9 mouse cellular contexts compared by ENCODE assay signal in the genomic region with DNA sequence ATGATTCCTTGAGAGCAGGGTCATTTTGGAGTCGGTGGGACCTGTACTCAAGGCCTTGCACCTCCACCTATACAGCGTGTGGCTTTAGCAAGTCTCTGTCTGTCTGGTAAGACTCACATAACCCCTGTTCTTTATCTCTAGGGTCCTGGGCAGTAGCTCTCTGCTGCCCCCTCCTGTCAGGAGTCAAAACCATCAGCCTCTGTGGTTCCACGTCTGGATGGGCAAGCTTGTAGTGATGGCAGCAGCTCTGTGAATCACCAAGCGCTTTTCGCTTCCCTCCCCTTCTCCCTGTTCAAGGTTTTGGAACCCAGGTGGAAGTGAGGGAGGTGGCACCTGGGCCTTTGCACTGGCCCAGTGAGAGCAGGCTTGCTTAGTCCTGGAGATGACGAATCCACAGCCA. TPM values are rescaled to one million over a fixed set of nuclear protein-coding genes. Genes with fewer than 3 reads are reported as not detected.
DNase-seq lines count a peak whose midpoint lies in the region; ATAC-seq lines count a peak whose summit lies in the region.
"Had no signal": no experiment of that assay in that cellular context is flagged by ENCODE, and none has a peak within 500 bp of the region (broad histone marks: within the 10 kb centered on the region; RNA-seq: fewer than 3 reads in every experiment).

No protein-coding gene starts in this region.

- H3K27me3 ChIP-seq in intestine, embryonic 16.5 days (replicated peaks; ENCODE audit: control insufficient read depth, insufficient read depth, low read length) = peaks cover 2% of the 10 kb centered on the region
- 0 out of 2 replicates have a peak, but pooled peaks cover 2% of the 10 kb centered on the region for H3K27me3 ChIP-seq in limb, embryonic 11.5 days (ENCODE audit: control insufficient read depth, insufficient read depth, low read length)

- ATAC-seq in CD4-positive, CD25-positive, alpha-beta regulatory T cell, adult 4 months = peak; percentile 77
- ATAC-seq in intestine, embryonic 16.5 days = 0 out of 2 replicates have a peak, but pooled peaks have one; percentile 29
- ATAC-seq in limb, embryonic 11.5 days (ENCODE audit: insufficient number of reproducible peaks, low FRiP score, low TSS enrichment, low read depth) = no peak
- ATAC-seq in monocyte, adult 5-6 weeks (replicated peaks; ENCODE audit: insufficient number of reproducible peaks, low FRiP score, low TSS enrichment, poor library complexity, severe bottlenecking) = peak; percentile 50; the same call in 1 of the 2 replicates

- no peaks in the 10 kb centered on the region for H3K9me3 ChIP-seq in intestine, embryonic 16.5 days (ENCODE audit: control insufficient read depth, low read length)
- no peaks in the 10 kb centered on the region for H3K9me3 ChIP-seq in limb, embryonic 11.5 days (ENCODE audit: control insufficient read depth, low read length)

- no peak overlapping the region for H3K9ac ChIP-seq in intestine, embryonic 16.5 days (ENCODE audit: low read depth, low read length)
- H3K9ac ChIP-seq in limb, embryonic 11.5 days (ENCODE audit: low read length) = no peak overlapping the region

- 26% methylated on average over 6 of the region's 6 CpGs for WGBS in intestine, embryonic 16.5 days
- WGBS in limb, embryonic 11.5 days = 25% methylated on average over 6 of the region's 6 CpGs

- peak overlapping the region; percentile 100 for H3K27ac ChIP-seq in brown adipose tissue, adult 24 weeks (replicated peaks; ENCODE audit: low read depth, low read length)
- no peak overlapping the region for H3K27ac ChIP-seq in intestine, embryonic 16.5 days (ENCODE audit: low read length)
- H3K27ac ChIP-seq in limb, embryonic 11.5 days (replicated peaks; ENCODE audit: low read depth, low read length) = no peak overlapping the region

- no peak overlapping the region for H3K4me2 ChIP-seq in intestine, embryonic 16.5 days (ENCODE audit: low read depth, low read length)
- H3K4me2 ChIP-seq in limb, embryonic 11.5 days (ENCODE audit: low read depth, severe bottlenecking) = no peak overlapping the region

- H3K36me3 ChIP-seq in intestine, embryonic 16.5 days (ENCODE audit: control insufficient read depth, insufficient read depth, low read length) = no peaks in the 10 kb centered on the region
- no peaks in the 10 kb centered on the region for H3K36me3 ChIP-seq in limb, embryonic 11.5 days (ENCODE audit: control insufficient read depth, insufficient read depth, low read length)

- peak; percentile 74 for DNase-seq in 3T3-L1 (ENCODE audit: low read depth, low spot score)
- DNase-seq in forelimb bud, embryonic 11.5 days (ENCODE audit: low read depth, low spot score) = peak; percentile 65
- DNase-seq in limb, embryonic 11.5 days (ENCODE audit: low spot score) = peak; percentile 78
- DNase-seq in thymus, postnatal 25 days = peak; percentile 82

- H3K4me3 ChIP-seq in brown adipose tissue, adult 24 weeks (ENCODE audit: insufficient read depth, low read depth, low read length) = peak overlapping the region; percentile 37
- no peak overlapping the region for H3K4me3 ChIP-seq in intestine, embryonic 16.5 days (ENCODE audit: low read length)
- H3K4me3 ChIP-seq in limb, embryonic 11.5 days (ENCODE audit: low read depth, low read length) = no peak overlapping the region

- no peaks in the 10 kb centered on the region for H3K4me1 ChIP-seq in brown adipose tissue, adult 24 weeks (ENCODE audit: control insufficient read depth, insufficient read depth, insufficient read length, low read length)
- H3K4me1 ChIP-seq in intestine, embryonic 16.5 days (ENCODE audit: control insufficient read depth, insufficient read depth, low read length) = no peaks in the 10 kb centered on the region
- no peaks in the 10 kb centered on the region for H3K4me1 ChIP-seq in limb, embryonic 11.5 days (ENCODE audit: control insufficient read depth, insufficient read depth, low read length)

RNA-seq across cellular contexts. Expression of gene Plin1, which starts 4.5 kb away (rescaled TPM):
- polyA plus RNA-seq in CD4-positive, CD25-positive, alpha-beta regulatory T cell, adult 4 months (2017; shearing (Covaris generic)) = not detected
- 1,266 and 1,376 TPM in 2 replicates for polyA plus RNA-seq in brown adipose tissue, adult 24 weeks (2012; ENCODE audit: insufficient read depth, insufficient read length, missing spikeins)
- polyA plus RNA-seq in intestine, embryonic 16.5 days (2015; fragmentation: Nextera tagmentation; extraction: Ambion mirVana) = not detected in 2 replicates
- polyA plus RNA-seq in limb, embryonic 11.5 days (2014; fragmentation: Nextera tagmentation; extraction: Ambion mirVana) = not detected in 2 replicates
- not detected in 3 replicates for total RNA-seq in monocyte, adult 5-6 weeks (2017)
- polyA plus RNA-seq: heart, embryonic 14.5 days had no signal

RNA-seq across cellular contexts. Expression of gene Kif7, which starts 12.7 kb away (rescaled TPM):
- polyA plus RNA-seq in CD4-positive, CD25-positive, alpha-beta regulatory T cell, adult 4 months (2017; shearing (Covaris generic)) = under 1 TPM in 1 of 2 experiments, not detected in 1; 0.58 TPM
- 0.40 and 0.58 TPM in 2 replicates for polyA plus RNA-seq in brown adipose tissue, adult 24 weeks (2012; ENCODE audit: insufficient read depth, insufficient read length, missing spikeins)
- 1.2 and 1.4 TPM in 2 replicates for polyA plus RNA-seq in intestine, embryonic 16.5 days (2015; fragmentation: Nextera tagmentation; extraction: Ambion mirVana)
- 6.1 and 6.3 TPM in 2 replicates for polyA plus RNA-seq in limb, embryonic 11.5 days (2014; fragmentation: Nextera tagmentation; extraction: Ambion mirVana)
- total RNA-seq in monocyte, adult 5-6 weeks (2017) = 0.19 TPM in 1 of 3 replicates, not detected in the others

RNA-seq across cellular contexts. Expression of gene Pex11a, which starts 14.7 kb away (rescaled TPM):
- 1 to 10 TPM; 2.9 to 3.2 TPM for polyA plus RNA-seq in CD4-positive, CD25-positive, alpha-beta regulatory T cell, adult 4 months (2017; shearing (Covaris generic))
- 71.2 and 78.9 TPM in 2 replicates for polyA plus RNA-seq in brown adipose tissue, adult 24 weeks (2012; ENCODE audit: insufficient read depth, insufficient read length, missing spikeins)
- polyA plus RNA-seq in intestine, embryonic 16.5 days (2015; fragmentation: Nextera tagmentation; extraction: Ambion mirVana) = 12.7 and 12.8 TPM in 2 replicates
- 9.7 and 14.9 TPM in 2 replicates for polyA plus RNA-seq in limb, embryonic 11.5 days (2014; fragmentation: Nextera tagmentation; extraction: Ambion mirVana)
- 1.1 to 2.5 TPM in 2 of 3 replicates, not detected in the other for total RNA-seq in monocyte, adult 5-6 weeks (2017)

RNA-seq across cellular contexts. Expression of gene Wdr93, which starts 14.7 kb away (rescaled TPM):
- polyA plus RNA-seq in CD4-positive, CD25-positive, alpha-beta regulatory T cell, adult 4 months (2017; shearing (Covaris generic)) = under 1 TPM in 1 of 2 experiments, not detected in 1; 0.28 TPM
- polyA plus RNA-seq in brown adipose tissue, adult 24 weeks (2012; ENCODE audit: insufficient read depth, insufficient read length, missing spikeins) = 5.8 and 6.6 TPM in 2 replicates
- 0.15 and 0.24 TPM in 2 replicates for polyA plus RNA-seq in intestine, embryonic 16.5 days (2015; fragmentation: Nextera tagmentation; extraction: Ambion mirVana)
- 0.07 TPM in 1 of 2 replicates, not detected in the other for polyA plus RNA-seq in limb, embryonic 11.5 days (2014; fragmentation: Nextera tagmentation; extraction: Ambion mirVana)
- not detected in 3 replicates for total RNA-seq in monocyte, adult 5-6 weeks (2017)

Comparison
In these comparisons a context has a peak if more than half of its experiments do, and no peak if none do; other contexts are left out.
1. RNA of gene Plin1, which starts 4.5 kb away (polyA plus RNA-seq): 1,266 to 1,376 TPM in brown adipose tissue, adult 24 weeks; not detected in intestine, embryonic 16.5 days, not detected in CD4-positive, CD25-positive, alpha-beta regulatory T cell, adult 4 months and not detected in limb, embryonic 11.5 days; every median in the first group is over 1,000 times any median in the second.
2. Peak in every context shown above with its lines, with median percentiles within 50 percentile points of each other: DNase-seq.